Mouse (Mus musculus) adrenal gland, postnatal 25 days (tissue): Measurements from ENCODE around the gene Abcb6. TPM values are rescaled to one million over a fixed set of nuclear protein-coding genes. Genes with fewer than 3 reads are reported as not detected.

Source experiments
- DNase-seq: peaks from one replicate; pipeline ENCODE4 v3.0.0; 2021; ENCODE audit warnings: mixed read lengths
- total RNA-seq: library from RNA; stranded (reverse); gene quantifications from 2 replicates; pipeline ENCODE4 v1.2.3, GENCODE M21; 2021

The Abcb6 gene
- total RNA-seq, 1 experiment from 2014 or later: 29.9 TPM

DNA sequence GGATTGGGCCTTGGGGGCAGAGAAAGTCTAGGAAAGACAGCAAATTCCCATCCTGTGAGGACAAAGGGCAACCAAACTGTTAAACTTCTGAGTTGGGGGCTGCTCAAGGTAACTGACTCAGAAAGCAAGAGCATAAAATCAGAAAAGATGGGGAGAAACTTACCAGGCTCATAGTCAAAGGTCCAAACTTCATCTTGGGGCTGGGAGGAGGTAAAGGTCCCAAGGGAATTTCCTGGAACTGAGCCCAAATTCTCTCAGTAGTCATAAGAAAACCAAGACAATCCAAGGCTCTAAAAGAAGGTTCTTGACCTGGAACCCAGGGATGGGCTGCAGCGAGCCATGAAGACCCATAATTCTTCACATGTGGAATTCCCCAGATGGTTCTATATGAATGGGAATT lies 21.0 kb upstream of the Abcb6 start:
- DNase-seq: no peak

DNA sequence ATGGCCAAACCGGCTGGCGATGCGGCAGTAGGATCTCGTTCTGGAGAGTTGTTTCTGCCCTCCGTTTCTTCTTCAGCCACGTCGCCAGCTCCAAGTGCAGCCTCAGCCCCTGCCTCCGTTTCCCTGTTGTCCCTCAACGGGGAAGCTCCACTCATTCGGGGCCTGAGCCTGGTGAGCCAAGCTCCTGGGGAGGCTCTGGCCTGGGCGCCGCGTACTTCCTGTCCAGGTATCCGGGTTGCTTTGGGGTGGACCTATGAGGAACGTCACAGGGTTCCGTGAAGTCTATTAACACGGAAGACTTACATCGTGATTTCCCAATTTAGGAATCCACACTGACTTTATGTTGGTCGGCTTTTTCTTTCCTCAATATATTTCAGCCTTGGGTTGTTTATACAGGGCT lies 12.3 kb upstream of the Abcb6 start:
- DNase-seq: peak; percentile 59

DNA sequence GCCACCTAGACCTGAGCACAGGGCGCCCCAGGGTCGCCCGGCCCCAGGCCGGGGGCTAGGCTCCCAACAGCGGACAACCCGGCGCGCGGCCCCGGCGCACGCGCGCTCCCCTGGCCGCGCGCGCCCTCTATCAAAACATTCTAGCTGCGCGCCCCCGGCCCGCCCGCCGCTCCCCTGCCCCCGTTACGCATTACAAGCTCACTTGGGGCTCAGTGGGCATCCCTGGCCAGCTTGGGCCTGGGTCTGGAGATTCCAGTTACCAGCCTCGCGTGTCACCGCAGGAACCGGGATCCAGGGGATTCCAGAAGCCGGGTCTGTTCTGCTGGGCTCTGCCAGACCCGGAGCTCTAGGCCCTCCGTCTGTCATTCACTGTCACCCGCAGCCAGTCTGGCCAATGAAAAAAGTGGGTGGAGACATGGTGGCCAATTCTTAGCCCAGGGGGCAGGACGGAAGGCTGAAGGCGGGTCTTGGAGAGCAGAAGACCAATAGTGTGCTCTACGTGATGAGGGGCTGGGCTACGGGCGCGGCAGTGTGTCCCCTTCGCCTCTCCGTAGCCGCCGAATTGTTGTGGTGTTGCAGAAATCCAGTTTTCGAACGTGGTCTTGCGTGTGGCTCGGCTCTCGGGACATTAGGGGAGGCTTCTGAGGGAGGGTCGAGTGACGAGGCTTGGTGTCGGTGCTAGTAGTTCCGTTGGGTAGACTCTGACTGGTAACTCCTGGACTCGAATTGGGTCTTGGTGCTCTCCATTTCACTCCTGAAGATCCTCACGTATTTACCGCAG lies 11.6 kb upstream of the Abcb6 start, which contains the start of the genes Ankzf1 and Atg9a:
Gene Ankzf1 (plus strand): TSS at position 530 of the 781 bp plus-strand sequence.
Gene Atg9a (minus strand): TSS at position 575 of the 781 bp plus-strand sequence.
- DNase-seq: peak; percentile 89

DNA sequence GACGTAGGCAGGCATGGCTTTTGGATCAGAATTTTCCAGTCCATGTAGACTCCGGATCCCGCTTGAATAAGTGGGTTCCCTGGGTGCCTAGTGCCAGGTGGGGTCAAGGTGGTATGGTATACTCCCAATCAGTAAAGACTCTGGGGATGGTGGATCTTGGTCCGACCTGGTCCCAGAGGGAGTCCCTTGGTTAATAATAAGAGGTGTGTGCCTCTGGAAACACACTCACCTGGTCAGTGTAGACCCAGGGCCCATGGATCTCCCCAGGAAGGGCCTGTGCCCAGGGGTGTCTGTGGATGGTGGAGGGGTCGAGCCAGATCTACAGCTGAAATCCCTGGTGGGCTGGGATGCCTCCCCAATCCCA lies 11.0 kb upstream of the Abcb6 start:
- DNase-seq: no peak

DNA sequence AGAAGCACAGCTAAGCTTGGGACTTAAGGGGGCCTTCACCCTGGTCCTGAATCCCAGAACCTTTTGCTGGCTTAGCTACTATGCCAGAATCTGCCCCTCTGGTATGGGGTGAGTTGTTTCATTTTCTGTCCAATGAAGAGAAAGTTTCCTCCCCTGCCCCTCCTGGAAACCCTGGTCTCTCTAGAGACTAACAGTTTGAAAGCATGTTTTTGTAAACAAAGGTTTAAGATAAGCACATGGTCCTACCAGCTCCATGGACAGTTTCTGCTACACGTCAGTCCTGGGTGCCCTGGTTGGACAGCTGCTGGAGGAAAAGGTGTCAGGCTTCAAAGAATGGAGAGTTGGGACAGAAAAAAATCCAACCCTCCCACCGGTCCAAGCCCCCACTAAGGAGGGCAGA lies 10.4 kb upstream of the Abcb6 start:
- DNase-seq: no peak

DNA sequence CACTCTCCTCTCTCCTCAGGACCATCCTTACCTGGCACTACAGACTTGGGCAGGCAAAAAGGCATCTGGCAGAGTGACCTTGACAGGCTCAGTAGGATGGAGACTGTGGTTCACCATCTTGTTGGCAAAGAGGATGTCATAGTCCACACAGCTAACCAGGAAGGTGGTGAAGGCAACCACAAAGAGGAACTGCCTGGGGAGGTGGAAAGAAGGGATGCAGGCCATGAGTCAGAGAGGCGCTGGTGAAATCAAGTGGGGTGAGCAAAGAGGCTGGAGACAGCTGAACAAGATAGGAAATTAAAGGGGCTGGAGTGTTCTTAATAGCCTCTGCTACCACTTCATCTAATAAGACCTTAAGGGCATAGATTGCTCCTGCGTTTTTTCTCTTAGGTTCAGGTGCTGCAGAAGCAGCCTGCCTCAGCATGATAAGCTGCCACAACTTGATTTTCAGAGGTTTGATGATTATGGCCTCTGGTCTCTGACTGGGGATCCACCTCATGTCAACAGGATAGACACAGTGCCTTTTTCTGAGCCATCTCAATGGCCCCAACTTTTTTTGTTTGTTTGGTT lies 7.8 kb upstream of the Abcb6 start:
- no peak for DNase-seq

DNA sequence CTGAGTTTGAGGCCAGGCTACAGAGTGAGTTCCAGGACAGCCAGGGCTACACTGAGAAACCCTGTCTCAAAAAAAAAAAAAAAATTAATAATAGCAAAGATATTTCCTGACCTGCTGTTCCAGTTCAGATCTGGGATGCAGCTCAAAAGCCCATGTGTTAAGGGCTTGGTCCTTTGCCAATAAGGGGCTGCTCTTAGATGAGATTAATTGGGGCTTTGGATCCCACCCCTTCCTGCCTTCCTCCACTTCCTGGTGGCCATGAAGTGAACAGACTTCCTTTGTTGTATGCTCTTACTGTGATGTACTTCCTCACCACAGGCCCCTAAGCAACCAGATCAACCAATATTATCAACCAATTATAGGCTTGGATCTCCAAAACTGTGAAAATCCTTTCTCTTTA lies 6.9 kb upstream of the Abcb6 start:
- no peak for DNase-seq

DNA sequence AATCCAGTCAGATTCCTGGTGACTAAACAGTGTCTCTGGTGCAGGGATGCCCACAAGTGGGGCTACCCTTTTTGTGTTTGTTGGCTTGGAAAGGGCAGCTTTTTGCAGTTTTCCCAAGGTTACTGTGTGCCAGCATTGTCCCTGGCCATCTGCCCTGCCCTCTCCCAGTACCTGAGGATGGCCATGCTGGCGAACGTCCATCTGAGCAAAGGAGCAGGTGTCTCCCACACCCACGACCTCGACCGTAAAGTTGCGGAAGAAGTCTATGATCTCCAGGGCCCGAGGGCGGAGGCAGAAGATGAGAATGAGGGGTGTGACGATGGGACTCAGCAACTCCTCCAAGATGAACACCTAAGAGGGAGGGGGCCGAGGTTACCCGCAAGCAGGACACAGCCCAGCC lies 5.3 kb upstream of the Abcb6 start:
- no peak for DNase-seq

DNA sequence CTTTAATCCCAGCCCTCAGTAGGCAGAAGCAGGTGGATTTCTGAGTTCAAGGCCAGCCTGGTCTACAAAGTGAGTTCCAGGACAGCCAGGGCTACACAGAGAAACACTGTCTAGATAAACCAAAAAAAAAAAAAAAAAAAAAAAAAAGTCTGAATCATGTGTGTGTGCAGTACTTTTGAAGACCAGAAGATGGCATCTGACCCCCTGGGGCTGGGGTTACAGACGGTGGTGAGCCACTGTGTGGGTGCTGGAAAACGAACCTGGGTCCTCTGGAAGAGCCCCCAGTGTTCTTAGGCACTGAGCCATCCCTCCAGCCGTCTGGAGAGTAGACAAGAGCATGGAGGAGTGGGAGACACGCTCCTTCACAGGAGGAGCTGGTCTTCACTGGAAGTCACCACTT lies 2.0 kb upstream of the Abcb6 start:
- DNase-seq: no peak

DNA sequence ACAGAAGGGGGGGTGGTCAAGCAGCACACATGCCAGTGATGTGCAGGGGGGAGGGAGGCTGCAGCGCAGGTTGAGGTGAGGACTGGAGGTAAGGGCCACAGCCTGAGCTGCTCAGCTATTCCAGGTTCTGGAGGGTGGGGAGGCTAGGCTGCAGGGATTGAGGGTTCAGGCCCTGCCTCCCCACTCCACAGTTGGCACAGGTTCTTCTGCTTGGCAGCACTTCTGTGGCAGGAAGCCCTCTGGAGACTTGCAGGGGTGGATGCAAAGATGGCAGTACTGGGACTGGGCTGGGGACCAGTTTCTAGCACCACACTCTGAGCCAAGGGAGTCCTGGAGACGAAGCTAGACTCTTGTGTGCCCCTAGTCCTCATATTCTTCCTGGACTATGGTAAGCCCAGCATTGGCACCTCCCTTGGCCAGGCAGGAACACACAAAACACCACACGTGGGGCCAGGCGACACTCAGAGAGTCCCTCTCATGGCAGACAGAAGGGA lies 1.2 kb upstream of the Abcb6 start:
- DNase-seq: no peak

DNA sequence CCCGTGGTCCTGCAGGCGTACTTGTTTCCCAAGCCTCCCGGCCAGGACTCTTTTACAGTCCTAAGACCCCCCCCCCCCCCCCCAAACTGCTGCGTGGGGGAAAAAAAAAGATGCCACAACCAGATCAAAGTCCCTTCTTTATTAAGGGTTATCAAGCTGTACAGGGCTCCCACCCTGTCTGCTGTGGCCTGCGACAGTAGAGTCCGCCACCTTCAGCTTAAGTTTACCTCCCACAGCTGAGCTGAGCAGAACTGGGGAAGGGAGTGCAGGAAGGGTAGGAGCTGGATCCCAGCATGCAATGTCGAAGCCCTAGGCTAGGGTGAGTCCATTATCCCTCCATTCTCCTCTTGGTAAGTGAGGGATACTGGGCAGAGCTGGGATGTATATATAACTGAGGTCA lies 549 bp upstream of the Abcb6 start:
- DNase-seq: no peak

DNA sequence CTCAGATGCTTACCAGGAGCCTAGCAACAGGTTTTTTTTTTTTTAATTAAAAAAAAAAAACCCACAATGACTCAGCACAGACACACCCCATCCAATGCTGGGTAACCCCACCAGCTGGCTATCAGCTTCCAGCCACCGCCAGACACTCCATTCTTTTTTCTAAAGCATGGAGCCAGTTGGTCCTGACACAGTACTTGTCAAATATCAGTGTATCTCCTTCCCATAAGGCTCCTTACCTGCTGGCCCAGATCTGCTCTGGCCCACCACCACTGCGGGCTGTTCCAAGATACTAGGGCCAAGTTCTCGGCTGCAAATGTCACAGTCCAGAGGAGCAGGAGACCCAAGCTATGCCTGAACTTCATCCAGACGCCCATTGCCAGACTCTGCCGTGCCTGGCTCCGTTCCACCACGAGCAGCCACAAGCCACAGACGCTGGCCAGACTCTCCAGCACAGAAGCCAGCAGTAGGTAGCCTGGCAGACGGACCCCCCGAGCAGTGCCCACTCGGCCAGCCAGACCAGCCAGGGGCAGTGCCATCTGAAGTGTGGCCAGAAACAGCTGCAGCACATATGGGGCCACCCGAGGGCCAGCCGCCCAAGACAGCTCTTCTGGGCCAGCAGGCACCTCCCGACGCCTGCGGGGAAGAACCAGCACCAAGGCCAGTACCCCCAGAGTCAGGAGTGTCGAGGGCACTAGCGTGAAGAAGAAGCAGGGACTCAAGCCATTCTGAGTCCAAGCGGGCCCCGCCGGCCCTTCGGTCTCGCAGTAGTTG lies 673 bp downstream of the Abcb6 start:
- DNase-seq: peak; percentile 49

DNA sequence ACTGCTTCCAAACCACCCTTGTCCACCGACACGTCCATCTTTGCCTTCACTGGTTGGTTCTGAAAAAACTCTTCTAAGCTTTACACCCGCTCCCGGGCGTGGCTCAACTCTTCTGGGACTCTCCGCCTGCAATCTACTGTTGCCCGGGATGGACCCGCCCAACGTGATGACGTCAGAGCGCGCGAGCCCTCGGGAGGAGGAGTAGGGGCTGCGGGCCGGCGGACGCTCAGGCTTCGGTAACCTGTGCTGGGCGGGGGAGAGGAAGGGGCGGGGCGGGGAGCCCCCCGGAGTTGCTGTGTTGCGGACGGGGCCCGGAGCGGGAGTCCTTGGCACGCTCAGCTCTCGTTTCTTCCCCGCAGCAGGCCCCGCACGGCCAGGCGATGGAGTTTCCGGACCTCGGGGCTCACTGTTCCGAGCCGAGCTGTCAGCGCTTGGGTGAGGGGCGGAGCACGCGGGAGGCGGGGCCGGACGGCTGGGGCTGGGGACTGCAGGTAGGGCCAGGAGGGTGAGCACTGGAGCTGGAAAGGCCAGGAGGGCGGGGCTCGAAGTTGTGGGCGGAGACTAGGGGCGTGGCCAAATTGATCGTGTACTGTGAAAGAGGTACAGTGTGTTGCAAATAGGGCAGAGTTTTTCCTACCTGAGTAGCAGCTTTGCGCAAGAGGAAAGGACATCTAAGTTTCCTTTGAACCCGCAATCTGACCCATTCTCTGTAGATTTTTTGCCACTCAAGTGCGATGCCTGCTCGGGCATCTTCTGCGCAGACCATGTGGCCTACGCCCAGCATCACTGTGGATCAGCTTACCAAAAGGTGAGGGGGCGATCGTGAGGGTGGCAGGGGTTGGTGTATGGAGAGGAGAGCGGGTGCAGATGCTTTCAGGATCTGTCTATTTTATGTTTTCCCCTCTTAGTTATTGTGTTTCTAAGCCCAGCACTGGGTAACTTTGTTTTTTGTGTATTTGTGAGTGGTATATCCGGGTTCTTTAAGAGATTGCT lies 11.4 kb downstream of the Abcb6 start, which contains the start of gene Zfand2b:
Gene Zfand2b (plus strand): TSS at position 175 of the 993 bp plus-strand sequence.
- peak; percentile 99 for DNase-seq

DNA sequence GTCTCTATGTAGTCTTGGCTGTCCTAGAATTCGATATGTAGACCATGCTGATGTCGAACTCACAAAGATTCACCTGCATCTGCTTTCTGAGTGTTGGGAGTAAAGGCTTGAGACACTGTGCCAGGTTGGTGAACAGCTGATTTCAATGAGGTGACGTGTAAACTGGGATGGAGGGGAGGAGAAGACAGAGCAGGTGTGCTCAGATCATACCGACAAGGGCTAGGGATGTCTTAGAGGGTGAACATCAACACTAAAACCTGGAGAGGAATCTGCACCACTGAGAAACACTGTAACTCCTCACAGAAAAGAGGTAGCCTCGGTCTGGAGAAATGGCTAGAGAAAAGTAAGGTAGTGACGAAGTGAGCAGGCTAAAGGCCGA lies 12.1 kb downstream of the Abcb6 start:
- no peak for DNase-seq

DNA sequence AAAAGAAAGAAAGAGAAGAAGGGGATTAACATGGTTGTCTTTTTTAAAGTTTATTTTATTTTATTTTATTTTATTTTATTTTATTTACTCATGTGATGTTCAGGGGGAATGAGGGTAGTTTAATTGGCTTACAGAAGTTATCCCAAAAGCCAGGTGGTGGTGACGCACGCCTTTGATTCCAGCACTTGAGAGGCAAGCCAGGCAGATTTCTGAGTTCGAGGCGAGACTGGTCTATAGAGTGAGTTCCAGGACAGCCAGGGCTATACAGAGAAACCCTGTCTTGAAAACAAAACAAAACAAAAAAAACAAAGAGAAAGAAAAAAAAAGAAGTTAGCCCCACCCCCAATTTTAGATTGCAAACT lies 20.0 kb downstream of the Abcb6 start:
- DNase-seq: no peak

DNA sequence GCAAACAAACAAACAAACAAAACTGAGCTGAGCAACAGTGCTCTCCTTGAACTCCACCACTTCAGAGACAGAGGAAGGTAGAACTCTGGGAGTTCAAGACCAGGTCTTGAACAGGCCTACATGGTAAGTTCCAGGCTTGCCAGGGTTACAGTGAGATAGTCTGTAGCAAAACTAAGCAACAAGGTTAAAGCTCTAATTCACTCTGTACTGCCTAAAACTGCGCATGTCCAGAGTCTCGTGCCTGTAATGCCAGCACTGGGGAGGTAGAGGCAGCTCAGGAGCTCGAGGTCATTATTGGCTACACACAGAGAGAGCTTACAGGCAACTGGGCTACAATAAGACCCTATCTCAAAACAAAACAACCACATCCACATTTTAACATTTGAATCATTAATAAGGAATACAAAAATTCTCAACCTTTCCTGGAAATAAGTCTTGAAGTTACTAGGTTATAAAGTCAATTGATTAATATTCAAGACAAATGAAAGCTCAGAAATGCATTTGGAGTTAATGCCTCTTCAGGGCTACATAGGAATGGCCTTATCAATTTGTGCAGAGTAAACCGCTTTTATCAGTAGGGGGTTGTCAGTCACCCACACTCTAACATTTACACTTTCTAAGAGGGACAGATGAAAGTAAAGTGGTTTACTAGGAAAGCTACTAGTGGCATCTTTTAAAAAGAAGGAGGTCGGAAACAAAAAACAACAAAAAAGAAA lies 20.5 kb downstream of the Abcb6 start:
- no peak for DNase-seq

DNA sequence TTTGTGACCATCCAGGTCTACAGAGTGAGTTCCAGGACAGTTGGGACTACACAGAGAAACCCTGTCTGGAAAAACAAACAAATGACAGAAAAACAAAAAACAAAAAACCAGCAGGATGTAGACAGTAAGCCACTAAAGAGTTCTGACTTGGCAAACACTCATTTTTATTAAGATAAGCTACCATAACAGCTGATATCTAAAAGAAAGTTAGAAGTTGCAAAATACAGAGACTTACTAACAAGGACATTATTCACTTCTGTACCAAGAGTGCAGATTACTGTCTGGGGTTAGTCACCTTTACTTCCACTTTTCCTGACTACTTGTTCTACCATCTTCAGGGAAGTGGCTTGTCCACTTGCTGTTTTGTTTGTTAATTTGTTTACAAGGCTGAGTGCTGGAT lies 21.2 kb downstream of the Abcb6 start:
- no peak for DNase-seq

DNA sequence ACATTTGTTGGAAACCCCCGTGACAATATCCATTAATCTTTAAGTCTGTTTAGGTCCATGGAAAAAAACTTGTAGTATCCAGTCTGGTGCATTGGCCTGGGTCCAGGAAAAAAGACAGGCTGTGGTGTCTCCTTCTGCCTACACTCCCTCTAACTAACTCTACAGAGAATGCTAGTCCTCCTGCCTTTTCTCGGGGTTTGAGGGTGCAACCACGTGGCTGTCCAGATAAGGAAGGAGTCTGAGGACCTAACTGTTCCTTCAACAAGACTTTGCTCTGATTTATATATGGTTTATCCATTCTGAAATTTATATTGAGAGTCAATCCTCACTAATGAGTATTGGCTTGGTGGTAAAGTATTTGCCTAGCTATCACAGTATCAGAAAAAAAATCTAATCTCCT lies 24.4 kb downstream of the Abcb6 start:
- no peak for DNase-seq

DNA sequence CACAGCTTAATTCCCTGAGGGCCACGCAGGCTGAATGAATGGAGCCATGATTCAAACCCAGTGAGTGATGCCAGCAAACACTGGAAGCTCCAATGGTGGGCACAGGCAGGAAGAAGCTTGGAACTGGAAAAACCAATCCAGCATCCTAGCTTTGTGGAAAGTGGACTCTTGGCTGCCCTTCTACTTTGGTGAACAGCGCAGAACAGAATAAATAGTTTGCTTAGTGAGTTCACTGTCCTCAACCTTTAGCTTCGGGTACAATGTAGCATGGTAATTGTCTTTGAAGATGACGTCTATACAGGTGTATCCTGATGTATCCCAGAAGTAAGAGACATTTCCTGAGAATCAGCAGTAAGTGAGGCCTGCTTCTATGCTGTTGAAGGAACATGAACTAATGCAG lies 31.5 kb downstream of the Abcb6 start:
- no peak for DNase-seq

DNA sequence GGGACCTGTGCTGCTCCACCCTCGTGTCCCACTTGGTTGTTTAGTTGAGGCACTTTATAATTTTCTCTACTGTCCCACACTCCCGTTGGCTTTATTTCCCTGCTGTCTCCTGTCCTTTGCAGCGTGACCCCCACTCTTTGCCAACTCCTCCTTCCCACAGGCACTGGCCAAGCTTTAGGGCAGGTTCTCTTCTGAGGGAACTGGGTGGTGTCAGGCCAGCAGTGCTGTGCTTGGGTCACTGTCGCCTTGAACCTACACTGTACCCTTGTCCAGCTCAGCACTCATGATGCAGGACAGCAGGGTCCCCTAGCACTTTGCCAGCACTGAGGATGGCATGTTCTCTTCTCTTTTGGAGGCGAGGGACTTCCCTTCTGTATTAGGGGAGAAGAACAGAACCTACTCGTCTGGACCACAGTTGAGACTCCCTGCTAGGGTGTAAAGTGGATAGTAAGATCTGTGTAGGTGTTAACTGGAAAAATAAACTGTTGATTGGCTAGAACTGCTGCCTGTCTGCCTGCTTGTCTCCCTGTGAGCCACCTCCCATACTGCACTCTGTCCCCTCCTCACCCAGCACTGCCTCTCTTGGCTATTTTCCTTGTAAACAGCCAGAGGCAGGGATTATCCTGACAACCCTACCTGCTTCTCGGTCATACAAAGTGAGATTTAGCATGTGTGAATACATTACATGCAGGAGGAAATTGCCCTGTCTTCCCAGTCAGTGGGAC lies 32.6 kb downstream of the Abcb6 start:
- no peak for DNase-seq

DNA sequence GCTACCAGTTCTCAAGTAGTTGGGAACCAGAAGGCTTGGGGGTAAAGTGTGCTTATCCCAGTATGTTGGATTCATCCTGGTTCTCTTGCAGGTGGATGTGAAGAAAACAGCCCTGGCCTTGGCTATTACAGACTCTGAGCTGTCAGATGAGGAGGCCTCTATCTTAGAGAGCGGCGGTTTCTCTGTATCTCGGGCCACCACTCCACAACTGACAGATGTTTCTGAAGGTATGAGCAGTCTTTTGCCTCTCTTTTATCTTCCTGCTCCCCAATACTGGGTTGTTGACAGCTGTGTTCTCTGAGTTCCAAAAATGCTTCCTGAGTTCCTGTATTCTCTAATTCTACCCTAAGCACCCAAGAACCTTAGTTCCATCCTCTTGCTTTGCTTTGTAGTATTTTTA lies 34.6 kb downstream of the Abcb6 start:
- no peak for DNase-seq
